Mouse (Mus musculus): Measurements from ENCODE around the gene D930020B18Rik.

D930020B18Rik gene

GRCm38 (mm10) chr10:121641272-121642053, at the start of gene D930020B18Rik:
Gene D930020B18Rik, plus strand, starts transcription at chr10:121641588.
- DNase-seq, result peak; percentile 34 to 44

DNA sequence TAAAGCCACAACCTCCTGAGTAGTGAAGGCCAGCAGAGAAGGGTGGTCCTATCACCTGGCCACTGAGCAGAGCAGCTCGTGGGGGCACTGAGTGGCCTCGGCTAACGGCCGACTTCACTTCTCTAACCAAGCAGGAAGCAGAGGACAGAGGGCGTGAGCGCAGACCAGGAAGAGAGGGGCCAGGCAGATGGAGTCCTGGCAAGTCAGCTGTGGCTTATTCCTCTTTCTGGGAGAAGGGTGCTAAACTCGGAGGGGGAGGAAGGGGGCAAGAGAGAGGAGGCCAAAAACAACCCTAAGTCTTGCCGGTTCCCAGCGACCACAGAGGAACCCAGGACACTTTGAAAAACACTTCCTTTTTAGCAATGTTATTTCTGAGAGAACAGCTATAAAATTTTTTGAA, 44.8 kb upstream of the D930020B18Rik start:
- DNase-seq, result no peak

GRCm38 (mm10) chr10:121601272-121601671, 40.1 kb upstream of the D930020B18Rik start:
- DNase-seq, result no peak

- DNase-seq, result no peak
Observed at GRCm38 (mm10) chr10:121603556-121603955, 37.8 kb upstream of the D930020B18Rik start.

- no peak for DNase-seq
Observed at GRCm38 (mm10) chr10:121604632-121605344, 36.6 kb upstream of the D930020B18Rik start.

DNA sequence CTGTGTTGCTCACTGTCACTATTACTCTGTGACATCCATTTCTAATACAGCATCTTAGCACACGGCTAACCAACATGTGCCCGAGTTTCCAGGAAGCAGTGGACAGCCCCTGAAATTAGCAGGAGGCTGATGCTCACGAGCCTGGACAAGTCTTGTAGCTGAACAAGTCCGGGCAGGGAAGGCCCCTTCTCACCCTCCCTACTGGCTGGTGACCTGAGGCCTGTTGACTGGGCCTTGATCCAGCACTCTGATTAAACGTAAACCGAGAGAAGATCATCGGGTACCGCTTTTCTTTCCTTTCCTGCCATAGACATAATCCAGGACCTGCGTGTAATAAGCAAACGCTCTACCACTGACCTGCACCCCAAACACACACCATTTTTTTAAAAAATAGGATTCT, 33.2 kb upstream of the D930020B18Rik start:
- no peak for DNase-seq

GRCm38 (mm10) chr10:121611587-121611986, 29.8 kb upstream of the D930020B18Rik start:
- no peak for DNase-seq

DNA sequence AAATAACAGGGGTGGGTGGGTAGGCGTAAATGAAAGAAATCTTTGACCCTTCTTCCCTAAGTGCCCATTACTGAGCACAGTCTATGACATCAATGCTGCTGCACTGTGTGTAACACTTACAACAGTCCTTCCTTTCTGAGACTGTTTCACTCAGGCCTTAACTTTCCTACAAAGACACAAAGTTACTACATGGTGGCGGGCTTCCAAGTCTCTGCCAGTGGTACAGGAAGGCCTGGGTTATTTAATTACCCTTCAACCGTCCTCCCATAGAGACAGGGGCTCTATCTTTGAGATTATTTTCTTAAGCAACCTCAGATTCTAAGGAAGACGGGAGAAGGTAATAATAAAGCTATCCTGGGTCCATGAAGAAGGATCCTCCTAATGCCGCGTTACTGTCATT, 28.9 kb upstream of the D930020B18Rik start:
- DNase-seq, result no peak

GRCm38 (mm10) chr10:121613570-121613969, 27.8 kb upstream of the D930020B18Rik start:
- no peak for DNase-seq

- no peak for DNase-seq
Observed at GRCm38 (mm10) chr10:121615146-121615870, 26.1 kb upstream of the D930020B18Rik start.

DNA sequence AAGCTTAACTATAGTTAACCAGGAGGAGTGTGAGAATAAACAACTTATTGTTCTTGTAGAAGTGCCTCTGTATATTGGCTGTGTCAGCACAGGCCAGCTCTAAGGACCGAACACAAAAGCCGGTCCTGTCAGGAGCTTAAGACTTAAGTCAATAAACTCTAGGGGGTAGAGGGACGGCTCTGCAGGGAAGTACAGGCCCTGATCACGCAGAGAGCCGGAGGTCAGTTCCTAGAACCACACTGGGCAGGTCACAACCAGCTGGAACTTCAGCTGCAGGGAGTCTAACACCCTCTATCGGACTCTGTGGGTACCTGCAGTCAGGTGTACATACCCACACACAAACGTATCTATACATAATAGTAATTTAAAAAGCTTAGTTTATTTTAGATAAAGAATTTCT, 25.5 kb upstream of the D930020B18Rik start:
- no peak for DNase-seq

DNA sequence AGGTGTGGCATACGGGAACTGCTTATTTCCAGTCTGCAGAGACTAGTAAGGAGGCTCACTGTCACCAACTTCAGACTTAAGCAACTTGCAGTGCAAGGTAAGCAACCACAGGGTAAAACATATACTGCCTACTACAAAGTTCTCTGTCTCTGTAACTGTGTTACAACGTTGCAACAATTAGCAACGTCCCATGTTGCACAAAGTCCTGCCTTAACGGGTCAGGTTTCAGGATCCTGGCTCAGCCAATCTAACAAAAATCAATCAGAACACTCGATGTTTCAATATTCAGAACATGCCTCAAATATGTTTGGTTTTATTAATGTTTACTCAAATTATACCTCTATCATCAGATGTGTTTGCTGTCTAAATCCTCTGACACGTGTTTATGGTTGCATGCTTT, 19.0 kb upstream of the D930020B18Rik start:
- no peak for DNase-seq

GRCm38 (mm10) chr10:121623670-121624069, 17.7 kb upstream of the D930020B18Rik start:
- no peak for DNase-seq

DNA sequence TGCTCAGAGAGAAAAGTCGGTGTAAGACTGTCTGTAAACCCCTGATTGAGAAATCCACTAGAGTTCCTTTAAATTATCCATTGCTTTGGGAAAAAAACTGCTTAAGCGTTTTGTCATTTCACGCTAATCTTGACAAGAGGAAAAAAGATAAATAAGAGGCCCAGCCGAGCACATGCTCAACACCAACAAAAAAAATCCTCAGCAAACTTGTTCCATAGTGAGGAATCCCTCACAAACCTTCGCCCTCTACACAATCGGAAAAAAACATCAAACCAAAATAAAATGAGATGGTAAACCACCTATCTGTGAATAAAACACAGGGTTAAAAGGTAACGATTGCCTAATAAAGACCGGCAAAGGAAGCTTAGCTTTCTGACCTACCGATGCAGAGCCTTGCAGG, 16.4 kb upstream of the D930020B18Rik start:
- DNase-seq, result no peak

GRCm38 (mm10) chr10:121625407-121626185, 15.8 kb upstream of the D930020B18Rik start:
- no peak for DNase-seq

GRCm38 (mm10) chr10:121626186-121626882, 15.1 kb upstream of the D930020B18Rik start, which contains the start of gene Xpot:
Gene Xpot, minus strand, starts transcription at chr10:121626332.
- DNase-seq, result peak; percentile 99

DNA sequence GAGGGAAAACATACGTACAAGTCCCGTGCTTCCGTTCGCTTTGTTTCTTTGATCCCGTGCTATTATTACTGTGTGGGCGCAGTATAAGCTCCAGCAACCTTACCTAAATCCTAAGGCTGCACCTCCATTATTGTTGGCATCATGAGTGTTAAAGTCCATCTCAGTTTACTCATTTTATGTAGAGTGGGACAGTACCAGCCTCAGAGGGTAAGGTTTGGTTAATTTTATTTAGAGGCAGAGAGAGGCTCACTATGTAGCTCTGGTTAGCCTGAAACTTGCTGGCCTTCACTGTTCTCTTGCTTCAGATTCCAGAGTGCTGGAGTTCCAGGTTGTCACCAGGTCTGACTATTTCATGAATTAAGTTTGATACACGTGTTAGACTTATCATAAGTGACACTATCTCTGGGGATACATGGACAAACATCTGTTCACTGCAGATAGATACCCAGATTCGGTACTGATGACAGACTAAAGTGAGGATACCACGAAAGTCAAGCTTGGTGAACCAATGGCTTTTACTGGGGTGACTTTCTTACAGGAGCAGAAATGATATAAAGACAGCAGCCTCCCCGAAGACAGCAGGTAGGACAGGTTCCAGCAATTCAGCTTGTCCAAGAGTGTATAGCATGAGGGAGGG, 14.1 kb upstream of the D930020B18Rik start:
- no peak for DNase-seq

DNA sequence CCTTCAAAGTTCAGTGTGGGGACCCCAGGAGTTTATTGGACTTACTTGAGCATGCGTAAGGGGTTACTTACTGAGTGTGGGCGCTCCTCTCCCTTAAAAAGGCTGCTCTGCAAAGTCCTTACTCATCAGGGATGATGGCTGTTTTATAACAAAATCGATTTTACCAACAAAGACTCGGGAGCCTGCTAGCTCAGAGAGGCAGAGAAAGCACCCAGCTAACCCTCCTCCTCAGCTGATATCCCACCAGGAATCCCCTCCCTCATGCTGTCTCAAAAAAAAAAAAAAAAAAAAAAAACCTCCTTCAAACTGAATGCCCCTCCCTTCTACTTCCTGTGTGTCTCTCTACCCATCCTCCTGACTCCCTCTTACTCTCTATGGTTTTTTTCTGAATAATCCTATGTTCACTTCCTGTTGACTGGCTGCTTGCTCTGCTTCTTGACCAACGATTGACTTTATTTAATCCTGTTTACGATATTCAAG, 12.8 kb upstream of the D930020B18Rik start:
- no peak for DNase-seq

- DNase-seq, result no peak
Observed at GRCm38 (mm10) chr10:121634159-121634558, 7.2 kb upstream of the D930020B18Rik start.

GRCm38 (mm10) chr10:121636276-121636675, 5.1 kb upstream of the D930020B18Rik start:
- no peak for DNase-seq

- DNase-seq, result no peak
Observed at GRCm38 (mm10) chr10:121639573-121639972, 1.8 kb upstream of the D930020B18Rik start.

All from cerebellum, postnatal 25 days (tissue).